Mouse (Mus musculus): ENCODE data around the gene Rpl13a.

- TF ChIP-seq POLR2A (IDR thresholded peaks at IDR 0.05; ENCODE audit: low read depth, low read length) (no peak), CTCF (IDR thresholded peaks at IDR 0.05; ENCODE audit: extremely low read depth, insufficient read length, insufficient replicate concordance, low read depth, low read length) (no peak)
These were observed 11.6 kb upstream of the Rpl13a start for GRCm38 (mm10) chr7:45139904-45140723.
